In genomic region chr7:35150860-35151259, GRCm38 (mm10) we compare ENCODE assay signal across 31 mouse cellular contexts. TPM values are rescaled to one million over a fixed set of nuclear protein-coding genes. Genes with fewer than 3 reads are reported as not detected.
DNase-seq lines count a peak whose midpoint lies in the region; ATAC-seq and TF ChIP-seq lines count a peak whose summit lies in the region.
"Had no signal": no experiment of that assay in that cellular context is flagged by ENCODE, and none has a peak within 500 bp of the region (broad histone marks: within the 10 kb centered on the region; RNA-seq: fewer than 3 reads in every experiment).

No protein-coding gene starts in this region.

- H3K4me3 ChIP-seq in heart, embryonic 10.5 days: no peak overlapping the region
- H3K4me3 ChIP-seq in liver, embryonic 15.5 days (replicated peaks): no peak overlapping the region
- no peak overlapping the region for H3K4me3 ChIP-seq in liver, embryonic 11.5 days (ENCODE audit: low read depth, low read length)
- no peak overlapping the region for H3K4me3 ChIP-seq in forebrain, postnatal 0 days (ENCODE audit: low read depth, low read length)
- H3K4me3 ChIP-seq: embryonic facial prominence, embryonic 12.5 days; heart, embryonic 12.5 days; hindbrain, embryonic 15.5 days; kidney, embryonic 15.5 days; left cerebral cortex, adult 2 months; limb, embryonic 12.5 days; lung, embryonic 15.5 days; neural tube, embryonic 15.5 days had no signal

- peak; percentile 97 for DNase-seq in heart, adult 11 months
- DNase-seq in heart, embryonic 10.5 days (ENCODE audit: low spot score): no peak
- no peak for DNase-seq in liver, embryonic 11.5 days (ENCODE audit: low spot score)
- DNase-seq in forebrain, postnatal 0 days: no peak
- no peak for DNase-seq in embryo, embryonic 10.5 days (ENCODE audit: low spot score)
- DNase-seq: adrenal gland, postnatal 10 days; cerebellum, adult 8-10 months; cerebellum, postnatal 25 days; embryo, embryonic 11 days; gastrocnemius, postnatal 14 days; heart, postnatal 4 days; kidney, adult 11 months; kidney, postnatal 25 days; midbrain, embryonic 14.5 days; spleen, adult 18-20 months; thymus, postnatal 14 days had no signal

- no peak overlapping the region for H3K27ac ChIP-seq in heart, embryonic 10.5 days
- H3K27ac ChIP-seq in liver, embryonic 15.5 days (replicated peaks): 0 out of 2 replicates have a peak overlapping the region, but pooled peaks have one; percentile 75
- no peak overlapping the region for H3K27ac ChIP-seq in liver, embryonic 11.5 days (ENCODE audit: low read depth, low read length)
- no peak overlapping the region for H3K27ac ChIP-seq in forebrain, postnatal 0 days (ENCODE audit: low read depth, low read length)
- H3K27ac ChIP-seq: embryonic facial prominence, embryonic 12.5 days; hindbrain, embryonic 15.5 days; kidney, embryonic 15.5 days; left cerebral cortex, adult 2 months; limb, embryonic 12.5 days; liver, embryonic 14.5 days; lung, embryonic 15.5 days; neural tube, embryonic 15.5 days had no signal

- peaks cover 27% of the 10 kb centered on the region for H3K4me1 ChIP-seq in heart, embryonic 10.5 days
- H3K4me1 ChIP-seq in liver, embryonic 15.5 days (replicated peaks): peaks cover 44% of the 10 kb centered on the region
- H3K4me1 ChIP-seq in liver, embryonic 11.5 days (replicated peaks; ENCODE audit: control insufficient read depth, insufficient read depth, low read length): peaks cover 3% of the 10 kb centered on the region; the same call in 1 of the 2 replicates
- H3K4me1 ChIP-seq in forebrain, postnatal 0 days (ENCODE audit: insufficient read depth): no peaks in the 10 kb centered on the region
- H3K4me1 ChIP-seq: embryonic facial prominence, embryonic 12.5 days; hindbrain, embryonic 15.5 days; neural tube, embryonic 15.5 days had no signal

- H3K9ac ChIP-seq in liver, embryonic 15.5 days: no peak overlapping the region
- H3K9ac ChIP-seq in liver, embryonic 11.5 days (ENCODE audit: low read depth, low read length): no peak overlapping the region
- H3K9ac ChIP-seq in forebrain, postnatal 0 days: no peak overlapping the region
- H3K9ac ChIP-seq: embryonic facial prominence, embryonic 12.5 days; heart, embryonic 12.5 days; hindbrain, embryonic 15.5 days; kidney, embryonic 15.5 days; limb, embryonic 12.5 days; liver, embryonic 14.5 days; lung, embryonic 15.5 days; neural tube, embryonic 15.5 days had no signal

- TF ChIP-seq CTCF in forebrain, postnatal 0 days (IDR thresholded peaks at IDR 0.05; ENCODE audit: low read depth): no peak

- WGBS in heart, embryonic 10.5 days: 70% methylated on average over 5 of the region's 5 CpGs
- 27% methylated on average over 5 of the region's 5 CpGs for WGBS in liver, embryonic 15.5 days (ENCODE audit: insufficient replicate concordance)
- 52% methylated on average over 5 of the region's 5 CpGs for WGBS in liver, embryonic 11.5 days
- 77% methylated on average over 5 of the region's 5 CpGs for WGBS in forebrain, postnatal 0 days

- H3K9me3 ChIP-seq in heart, embryonic 10.5 days: no peaks in the 10 kb centered on the region
- H3K9me3 ChIP-seq in liver, embryonic 15.5 days (replicated peaks): no peaks in the 10 kb centered on the region
- H3K9me3 ChIP-seq in liver, embryonic 11.5 days (ENCODE audit: control insufficient read depth, low read length): no peaks in the 10 kb centered on the region
- no peaks in the 10 kb centered on the region for H3K9me3 ChIP-seq in forebrain, postnatal 0 days (ENCODE audit: low read length)
- H3K9me3 ChIP-seq: embryonic facial prominence, embryonic 12.5 days; G1E; heart, embryonic 12.5 days; hindbrain, embryonic 15.5 days; kidney, embryonic 15.5 days; limb, embryonic 12.5 days; lung, embryonic 15.5 days; neural tube, embryonic 15.5 days had no signal

- peaks cover 24% of the 10 kb centered on the region; the same call in 1 of the 2 replicates for H3K27me3 ChIP-seq in heart, embryonic 10.5 days (ENCODE audit: insufficient read depth, poor library complexity, severe bottlenecking)
- H3K27me3 ChIP-seq in liver, embryonic 15.5 days: no peaks in the 10 kb centered on the region
- peaks cover under 1% of the 10 kb centered on the region; the same call in 1 of the 2 replicates for H3K27me3 ChIP-seq in liver, embryonic 11.5 days (replicated peaks; ENCODE audit: control insufficient read depth, insufficient read depth, low read length)
- no peaks in the 10 kb centered on the region for H3K27me3 ChIP-seq in forebrain, postnatal 0 days (ENCODE audit: insufficient read depth, low read length)
- H3K27me3 ChIP-seq: embryonic facial prominence, embryonic 12.5 days; hindbrain, embryonic 15.5 days; kidney, embryonic 15.5 days; lung, embryonic 15.5 days; neural tube, embryonic 15.5 days had no signal

- no peak for ATAC-seq in liver, embryonic 15.5 days (ENCODE audit: insufficient read depth)
- no peak for ATAC-seq in liver, embryonic 11.5 days (replicated peaks; ENCODE audit: low FRiP score)
- ATAC-seq in hematopoietic stem cell, adult 5-6 weeks (replicated peaks in 1 of 2; ENCODE audit: insufficient read depth in 1 of 2, low FRiP score in 2 of 2, low TSS enrichment in 1 of 2, low read depth in 1 of 2, poor library complexity in 2 of 2, severe bottlenecking in 2 of 2): peak; percentile 49 to 70; a peak in 3 of 4 replicates
- peak; percentile 71 for ATAC-seq in monocyte, adult 5-6 weeks (replicated peaks; ENCODE audit: insufficient number of reproducible peaks, low FRiP score, low TSS enrichment, poor library complexity, severe bottlenecking)
- no peak for ATAC-seq in forebrain, postnatal 0 days
- ATAC-seq: forebrain, embryonic 16.5 days; inflammation-experienced regulatory T-cells, adult 6 months had no signal

- H3K36me3 ChIP-seq in heart, embryonic 10.5 days: no peaks in the 10 kb centered on the region
- no peaks in the 10 kb centered on the region for H3K36me3 ChIP-seq in liver, embryonic 15.5 days (replicated peaks)
- no peaks in the 10 kb centered on the region for H3K36me3 ChIP-seq in liver, embryonic 11.5 days (ENCODE audit: control insufficient read depth, insufficient read depth, low read length)
- no peaks in the 10 kb centered on the region for H3K36me3 ChIP-seq in forebrain, postnatal 0 days (ENCODE audit: insufficient read depth)
- H3K36me3 ChIP-seq: embryonic facial prominence, embryonic 12.5 days; G1E; heart, embryonic 12.5 days; hindbrain, embryonic 15.5 days; kidney, embryonic 15.5 days; limb, embryonic 12.5 days; lung, embryonic 15.5 days; neural tube, embryonic 15.5 days had no signal

- H3K4me2 ChIP-seq in liver, embryonic 15.5 days: no peak overlapping the region
- H3K4me2 ChIP-seq in liver, embryonic 11.5 days: no peak overlapping the region
- no peak overlapping the region for H3K4me2 ChIP-seq in forebrain, postnatal 0 days (ENCODE audit: low read depth)
- H3K4me2 ChIP-seq: embryonic facial prominence, embryonic 12.5 days; heart, embryonic 12.5 days; hindbrain, embryonic 15.5 days; kidney, embryonic 15.5 days; limb, embryonic 12.5 days; lung, embryonic 15.5 days; neural tube, embryonic 15.5 days had no signal

RNA-seq across cellular contexts. Expression of gene Cebpa, which starts 31.8 kb away (rescaled TPM):
- polyA plus RNA-seq in heart, embryonic 10.5 days (2016; fragmentation: Nextera tagmentation; extraction: Ambion mirVana): 0.14 and 2.7 TPM in 2 replicates
- polyA plus RNA-seq in liver, embryonic 15.5 days (2015; fragmentation: Nextera tagmentation; extraction: Ambion mirVana): 11.0 and 13.8 TPM in 2 replicates
- 6.9 and 8.2 TPM in 2 replicates for polyA plus RNA-seq in liver, embryonic 11.5 days (2014; fragmentation: Nextera tagmentation; extraction: Ambion mirVana)
- total RNA-seq in hematopoietic stem cell, adult 5-6 weeks (2017): 8.7 and 10.9 TPM in 2 replicates
- 9.3 to 16.4 TPM (median 10.3 TPM) in 3 replicates for total RNA-seq in monocyte, adult 5-6 weeks (2017)
- 3.6 and 5.0 TPM in 2 replicates for total RNA-seq in forebrain, postnatal 0 days (2014; rRNA removed)
- 0.80 and 0.93 TPM in 2 replicates for polyA plus RNA-seq in forebrain, postnatal 0 days (2015; fragmentation: Nextera tagmentation; extraction: Ambion mirVana)
- total RNA-seq: G1E had no signal

RNA-seq across cellular contexts. Expression of gene Slc7a10, which starts 35.3 kb away (rescaled TPM):
- polyA plus RNA-seq in heart, embryonic 10.5 days (2016; fragmentation: Nextera tagmentation; extraction: Ambion mirVana): 0.14 and 0.49 TPM in 2 replicates
- polyA plus RNA-seq in liver, embryonic 15.5 days (2015; fragmentation: Nextera tagmentation; extraction: Ambion mirVana): 0.60 and 1.0 TPM in 2 replicates
- polyA plus RNA-seq in liver, embryonic 11.5 days (2014; fragmentation: Nextera tagmentation; extraction: Ambion mirVana): 0.60 and 1.9 TPM in 2 replicates
- total RNA-seq in hematopoietic stem cell, adult 5-6 weeks (2017): not detected in 2 replicates
- total RNA-seq in monocyte, adult 5-6 weeks (2017): not detected in 3 replicates
- total RNA-seq in forebrain, postnatal 0 days (2014; rRNA removed): 12.3 and 12.7 TPM in 2 replicates
- polyA plus RNA-seq in forebrain, postnatal 0 days (2015; fragmentation: Nextera tagmentation; extraction: Ambion mirVana): 8.0 and 15.2 TPM in 2 replicates
- polyA plus RNA-seq: G1E had no signal

Comparison
In these comparisons a context has a peak if more than half of its experiments do, and no peak if none do; other contexts are left out.
1. ATAC-seq: peak in hematopoietic stem cell, adult 5-6 weeks (2 of 2) and monocyte, adult 5-6 weeks (single experiment); none in liver, embryonic 15.5 days (single experiment), liver, embryonic 11.5 days (single experiment) and forebrain, postnatal 0 days (single experiment).